Mouse (Mus musculus) cortical plate, adult 2 months (tissue): Measurements from ENCODE around the gene Gm34302.

ENCODE experiments used
- CTCF ChIP-seq: fragments of 200-500 bp; IDR thresholded peaks from 2 replicates; pipeline ENCODE4 v1.5.1; 2011; ENCODE audit warnings: mild to moderate bottlenecking, control low read depth, low read length; ENCODE audit not compliant: insufficient read depth; ENCODE audit errors: extremely low read depth
- POLR2A ChIP-seq: fragments of 200-500 bp; IDR thresholded peaks from 2 replicates; pipeline ENCODE4 v1.6.1; 2011; ENCODE audit warnings: mild to moderate bottlenecking, low read length, control low read depth; ENCODE audit not compliant: insufficient read depth; ENCODE audit errors: extremely low read depth

DNA sequence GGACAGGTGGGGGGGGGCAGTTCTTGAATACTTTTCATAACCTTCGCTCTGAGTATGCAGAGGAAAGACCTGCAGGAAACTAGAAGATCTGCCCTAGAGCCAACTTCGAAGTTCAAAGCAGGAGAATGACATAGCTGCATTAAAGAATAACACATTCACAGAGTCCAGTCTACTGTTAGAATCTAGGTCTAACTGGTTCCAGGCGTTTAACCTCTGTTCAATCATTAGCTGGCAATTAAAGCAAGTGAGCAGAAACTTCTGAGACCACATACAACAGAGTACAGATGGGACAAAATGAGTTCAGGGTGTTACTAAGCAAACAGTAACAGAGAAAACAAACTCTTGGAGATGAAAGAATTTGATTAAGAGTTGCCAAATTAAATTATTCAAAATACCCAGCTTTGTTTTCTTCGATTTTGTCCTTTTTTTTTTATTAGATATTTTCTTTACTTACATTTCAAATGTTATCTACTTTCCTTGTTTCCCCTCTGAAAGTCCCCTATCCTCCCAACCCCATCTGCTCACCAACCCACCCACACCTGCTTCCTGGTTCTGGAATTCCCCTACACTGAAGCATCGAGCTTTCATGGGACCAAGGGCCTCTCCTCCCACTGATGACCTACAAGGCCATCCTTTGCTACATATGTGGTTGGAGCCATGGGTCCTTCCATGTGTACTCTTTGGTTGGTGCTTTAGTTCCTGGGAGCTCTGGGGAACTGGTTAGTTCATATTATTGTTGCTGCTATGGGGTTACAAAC lies 11.1 kb upstream of the Gm34302 start:
- TF ChIP-seq CTCF = no peak
- TF ChIP-seq POLR2A = no peak
